Mouse (Mus musculus): ENCODE measurements at regions not wholly inside any gene's neighbourhood (a gene's known extent, or its start where the extent isn't known, plus 50 kb on each side); places are given as distances from the start of the nearest gene placed in this dataset.

- DNase-seq: no peak
Measured at GRCm38 (mm10) chr13:84345791-84346511, 123.9 kb downstream of the Tmem161b start.

- DNase-seq: no peak
Measured at GRCm38 (mm10) chr13:84346569-84346968, 124.5 kb downstream of the Tmem161b start.

- no peak for DNase-seq
Measured at GRCm38 (mm10) chr13:84347181-84347913, 125.3 kb downstream of the Tmem161b start.

- peak; percentile 95 to 97 for DNase-seq
Measured at GRCm38 (mm10) chr13:84347914-84348700, 126.0 kb downstream of the Tmem161b start.

GRCm38 (mm10) chr13:84348701-84348975 is 126.5 kb downstream of the Tmem161b start:
- DNase-seq: no peak

- DNase-seq: peak; percentile 42 to 46
Measured at GRCm38 (mm10) chr13:84349001-84349720, 127.1 kb downstream of the Tmem161b start.

GRCm38 (mm10) chr13:84349721-84350040 is 127.6 kb downstream of the Tmem161b start:
- no peak for DNase-seq

- no peak for DNase-seq
Measured at GRCm38 (mm10) chr13:84350791-84351190, 128.7 kb downstream of the Tmem161b start.

GRCm38 (mm10) chr13:84356455-84356854 is 134.4 kb downstream of the Tmem161b start:
- no peak for DNase-seq

- no peak for DNase-seq
Measured at GRCm38 (mm10) chr13:84360536-84360935, 138.4 kb downstream of the Tmem161b start.

GRCm38 (mm10) chr13:84364069-84364468 is 142.0 kb downstream of the Tmem161b start:
- DNase-seq: peak in 1 of 2 experiments; percentile 15

- no peak for DNase-seq
Measured at GRCm38 (mm10) chr13:84365503-84365902, 143.4 kb downstream of the Tmem161b start.

GRCm38 (mm10) chr13:84366017-84366416 is 143.9 kb downstream of the Tmem161b start:
- DNase-seq: no peak

GRCm38 (mm10) chr13:84366839-84367238 is 144.7 kb downstream of the Tmem161b start:
- DNase-seq: no peak

GRCm38 (mm10) chr13:84368225-84368624 is 146.1 kb downstream of the Tmem161b start:
- no peak for DNase-seq

GRCm38 (mm10) chr13:84374711-84375257 is 152.7 kb downstream of the Tmem161b start:
- no peak for DNase-seq

GRCm38 (mm10) chr13:84375941-84376340 is 153.8 kb downstream of the Tmem161b start:
- peak; percentile 4 to 22 for DNase-seq

GRCm38 (mm10) chr13:84378553-84379332 is 156.6 kb downstream of the Tmem161b start:
- DNase-seq: no peak

- no peak for DNase-seq
Measured at GRCm38 (mm10) chr13:84391554-84391953, 169.5 kb downstream of the Tmem161b start.

GRCm38 (mm10) chr13:84398476-84399344 is 176.6 kb downstream of the Tmem161b start:
- peak in 1 of 2 experiments; percentile 9 for DNase-seq

All from adrenal gland, postnatal 36 days (tissue).